Mouse (Mus musculus) embryonic fibroblast, embryonic 13.5 days (primary cell): Measurements from ENCODE around the gene Tmem94.

ENCODE experiments used
- CTCF ChIP-seq: IDR thresholded peaks from 2 replicates; pipeline ENCODE4 v1.5.1; 2011; ENCODE audit warnings: mild to moderate bottlenecking, control low read depth, low read length, moderate library complexity, borderline replicate concordance; ENCODE audit not compliant: insufficient read depth
- POLR2A ChIP-seq: IDR thresholded peaks from 2 replicates; pipeline ENCODE4 v1.6.1; 2011; ENCODE audit warnings: low read depth, mild to moderate bottlenecking, control low read depth, low read length, moderate library complexity

- TF ChIP-seq POLR2A (no peak), CTCF (no peak)
Measured at GRCm38 (mm10) chr11:115746762-115747161, 18.5 kb upstream of the Tmem94 start.
